Mouse (Mus musculus): ENCODE results near the gene Olfr544. TPM values are rescaled to one million over a fixed set of nuclear protein-coding genes. Genes with fewer than 3 reads are reported as not detected.

Gene Olfr544
- polyA plus RNA-seq, 1 experiment, result not detected

DNA sequence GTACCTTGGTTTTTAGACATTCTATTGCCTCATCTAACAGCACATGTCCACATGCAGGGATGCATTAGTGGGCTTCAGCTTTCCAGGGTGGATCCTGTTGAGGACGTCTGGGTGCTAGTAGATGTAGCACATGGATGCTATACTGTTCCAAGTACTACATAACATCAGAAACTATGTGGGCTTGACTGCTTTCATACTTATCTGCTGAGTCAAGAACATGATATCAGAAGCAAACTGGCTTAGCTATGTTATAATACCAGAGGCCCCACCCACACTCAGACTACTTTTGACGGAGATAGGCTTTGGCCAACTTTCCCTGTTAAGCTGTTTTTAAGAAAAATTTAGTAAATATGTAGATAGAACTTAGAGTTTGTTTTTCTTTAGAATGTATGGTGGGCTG, 43.8 kb downstream of the Olfr544 start:
- Histone ChIP-seq H3K27ac (ENCODE audit: control insufficient read depth, insufficient read depth, low read depth, low read length) (no peak overlapping the region), H3K36me3 (ENCODE audit: control insufficient read depth, insufficient read depth, low read length) (peaks cover 1% of the 10 kb centered on the region; the same call in 1 of the 2 replicates), H3K4me3 (ENCODE audit: control insufficient read depth, low read depth, low read length) (no peak overlapping the region), H3K27me3 (ENCODE audit: control insufficient read depth, insufficient read depth, low read length) (no peaks in the 10 kb centered on the region), H3K4me1 (ENCODE audit: control insufficient read depth, insufficient read depth, low read length) (peaks cover 2% of the 10 kb centered on the region; the same call in 1 of the 2 replicates)
- TF ChIP-seq POLR2A (IDR thresholded peaks at IDR 0.05; ENCODE audit: control insufficient read depth, low read depth, low read length), result no peak
- TF ChIP-seq CTCF (IDR thresholded peaks at IDR 0.05; ENCODE audit: control insufficient read depth, insufficient read depth, insufficient replicate concordance, low read depth, low read length), result no peak

DNA sequence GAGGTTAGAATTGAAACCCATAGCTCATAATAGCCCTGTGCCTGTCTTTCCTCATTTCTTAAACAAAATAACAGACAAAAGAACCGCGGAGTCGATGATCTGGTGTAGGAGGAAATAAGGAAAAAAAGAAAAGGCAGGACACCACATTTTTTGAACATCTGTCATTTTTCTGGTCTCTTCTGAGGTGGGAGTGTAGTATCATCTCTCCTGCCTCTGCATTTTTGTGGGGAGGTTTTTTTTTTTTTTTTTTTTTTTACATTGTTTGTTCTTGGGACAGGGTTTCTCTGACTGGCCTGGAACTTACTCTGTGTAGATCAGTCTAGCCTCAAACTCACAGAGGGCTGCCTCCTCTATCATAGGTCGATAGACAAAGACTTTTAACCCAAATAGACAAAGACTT, 45.7 kb downstream of the Olfr544 start:
- Histone ChIP-seq H3K27me3 (ENCODE audit: control insufficient read depth, insufficient read depth, low read length) (no peaks in the 10 kb centered on the region), H3K4me3 (ENCODE audit: control insufficient read depth, low read depth, low read length) (peak overlapping the region; percentile 92), H3K36me3 (ENCODE audit: control insufficient read depth, insufficient read depth, low read length) (no peaks in the 10 kb centered on the region; the same call in 1 of the 2 replicates), H3K27ac (ENCODE audit: control insufficient read depth, insufficient read depth, low read depth, low read length) (peak overlapping the region; percentile 76; the same call in 1 of the 2 replicates), H3K4me1 (ENCODE audit: control insufficient read depth, insufficient read depth, low read length) (peaks cover 2% of the 10 kb centered on the region; the same call in 1 of the 2 replicates)
- TF ChIP-seq CTCF (IDR thresholded peaks at IDR 0.05; ENCODE audit: control insufficient read depth, insufficient read depth, insufficient replicate concordance, low read depth, low read length) (no peak), POLR2A (IDR thresholded peaks at IDR 0.05; ENCODE audit: control insufficient read depth, low read depth, low read length) (no peak)

DNA sequence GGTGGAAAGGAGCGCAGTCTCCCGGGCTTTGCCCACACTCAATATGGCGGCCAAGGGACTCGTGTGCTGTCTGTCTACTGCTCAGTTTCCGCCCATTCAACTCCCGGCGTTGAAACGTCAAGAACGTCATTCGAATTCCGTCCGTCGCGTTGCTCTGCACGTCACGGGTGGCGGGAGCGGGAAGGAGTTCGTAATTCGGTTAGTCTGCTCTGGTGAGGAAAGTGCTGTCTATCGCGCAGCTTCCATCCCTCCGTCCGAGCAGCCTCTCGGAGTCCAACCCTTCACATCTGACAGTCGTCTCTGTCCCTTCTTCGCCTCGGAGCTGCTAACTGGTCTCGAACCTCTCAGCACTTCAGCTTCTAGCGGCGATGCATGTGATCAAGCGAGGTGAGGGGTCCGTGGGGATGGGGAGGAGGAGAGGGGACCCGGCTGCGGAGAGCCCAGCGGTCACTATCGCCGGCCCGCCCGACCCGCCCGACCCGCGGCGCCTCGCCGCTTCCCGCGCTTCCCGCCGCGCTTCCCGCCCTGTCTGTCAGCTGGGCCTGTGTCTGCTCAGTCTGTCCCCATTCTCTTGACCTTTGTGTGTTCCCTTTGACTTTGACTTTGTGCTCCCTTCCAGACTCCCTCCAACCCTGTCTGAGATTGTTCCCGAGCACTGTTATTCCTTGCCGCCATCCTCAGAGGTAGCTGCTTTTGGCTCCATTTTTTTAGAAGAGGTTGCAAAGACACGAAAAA, 46.3 kb downstream of the Olfr544 start, which contains the start of gene Rrm1:
Gene Rrm1 (plus strand): TSS at position 39 of the 735 bp plus-strand sequence.
- no peaks in the 10 kb centered on the region for H3K36me3 ChIP-seq (ENCODE audit: control insufficient read depth, insufficient read depth, low read length)
- peak; percentile 94 for TF ChIP-seq POLR2A (IDR thresholded peaks at IDR 0.05; ENCODE audit: control insufficient read depth, low read depth, low read length)
- TF ChIP-seq CTCF (IDR thresholded peaks at IDR 0.05; ENCODE audit: control insufficient read depth, insufficient read depth, insufficient replicate concordance, low read depth, low read length), result peak; percentile 7; the same call in 1 of the 2 replicates
- H3K4me1 ChIP-seq (ENCODE audit: control insufficient read depth, insufficient read depth, low read length), result peaks cover 2% of the 10 kb centered on the region; the same call in 1 of the 2 replicates
- no peaks in the 10 kb centered on the region for H3K27me3 ChIP-seq (ENCODE audit: control insufficient read depth, insufficient read depth, low read length)
- peak within 1 kb of the TSS; percentile 80 for H3K27ac ChIP-seq (ENCODE audit: control insufficient read depth, insufficient read depth, low read depth, low read length)
- H3K4me3 ChIP-seq (ENCODE audit: control insufficient read depth, low read depth, low read length), result peak within 1 kb of the TSS; percentile 92

DNA sequence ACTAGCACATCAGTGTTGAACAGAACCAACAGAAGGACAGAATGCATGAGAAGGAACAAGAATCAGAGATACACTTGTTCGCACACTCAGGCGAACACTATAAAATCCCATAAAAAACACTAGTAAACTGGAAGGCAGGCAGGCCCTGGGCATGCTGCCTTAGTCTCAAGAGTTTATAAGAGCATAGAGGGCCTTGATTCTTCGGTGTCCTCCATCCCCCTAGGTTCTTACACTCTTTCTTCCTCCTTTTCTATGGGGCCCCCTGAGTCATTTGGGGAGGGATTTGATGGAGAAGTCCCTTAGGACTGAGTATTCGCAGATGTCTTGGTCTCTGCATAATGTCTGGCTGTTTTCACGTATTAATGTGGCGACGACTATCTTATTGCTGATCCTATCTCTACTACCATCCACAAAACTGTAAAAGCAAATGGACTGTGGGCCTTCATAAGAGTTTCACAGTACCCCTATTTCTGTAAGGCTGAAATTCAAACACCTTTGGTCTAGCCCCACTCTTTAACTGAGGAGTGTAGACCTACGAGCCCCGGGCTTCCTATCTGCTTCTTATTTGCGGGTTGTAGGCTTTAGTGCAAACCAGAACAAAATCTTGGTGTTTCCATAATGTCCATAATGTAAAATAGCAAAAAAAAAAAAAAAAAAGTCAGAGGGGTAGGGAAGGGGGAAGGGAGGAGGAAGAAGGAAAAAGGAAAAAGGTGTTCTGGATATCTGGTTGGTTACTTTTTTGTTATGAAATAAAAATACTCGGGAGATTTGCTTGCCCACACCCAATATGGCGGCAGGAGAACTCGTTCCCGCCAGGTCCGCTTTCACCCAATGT, 47.1 kb downstream of the Olfr544 start:
- no peaks in the 10 kb centered on the region for H3K27me3 ChIP-seq (ENCODE audit: control insufficient read depth, insufficient read depth, low read length)
- peak overlapping the region; percentile 92 for H3K4me3 ChIP-seq (ENCODE audit: control insufficient read depth, low read depth, low read length)
- H3K36me3 ChIP-seq (ENCODE audit: control insufficient read depth, insufficient read depth, low read length), result no peaks in the 10 kb centered on the region
- TF ChIP-seq POLR2A (IDR thresholded peaks at IDR 0.05; ENCODE audit: control insufficient read depth, low read depth, low read length) (no peak), CTCF (IDR thresholded peaks at IDR 0.05; ENCODE audit: control insufficient read depth, insufficient read depth, insufficient replicate concordance, low read depth, low read length) (no peak)
- peak overlapping the region; percentile 59 for H3K27ac ChIP-seq (ENCODE audit: control insufficient read depth, insufficient read depth, low read depth, low read length)
- peaks cover 2% of the 10 kb centered on the region; the same call in 1 of the 2 replicates for H3K4me1 ChIP-seq (ENCODE audit: control insufficient read depth, insufficient read depth, low read length)

DNA sequence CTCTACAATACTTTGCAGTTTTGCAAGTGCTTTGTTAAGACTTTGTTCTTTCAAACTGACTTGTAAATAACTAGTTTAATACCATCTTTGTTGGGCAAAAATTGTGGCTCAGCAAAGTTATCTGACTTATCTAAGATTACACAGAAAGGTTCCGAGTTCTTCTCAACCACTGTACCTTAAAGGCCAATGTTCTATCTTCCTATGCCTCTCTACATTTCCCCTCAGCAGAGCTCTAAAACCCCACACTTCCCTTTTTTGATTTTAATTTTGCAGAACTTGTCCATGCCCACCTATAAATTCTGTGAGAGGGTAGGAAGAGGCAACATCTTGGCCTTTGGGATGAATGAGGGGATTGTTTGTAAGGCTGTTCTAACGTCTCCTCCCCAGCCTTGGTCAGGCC, 53.8 kb downstream of the Olfr544 start:
- Histone ChIP-seq H3K27me3 (ENCODE audit: control insufficient read depth, insufficient read depth, low read length) (no peaks in the 10 kb centered on the region), H3K4me3 (ENCODE audit: control insufficient read depth, low read depth, low read length) (no peak overlapping the region), H3K4me1 (ENCODE audit: control insufficient read depth, insufficient read depth, low read length) (no peaks in the 10 kb centered on the region), H3K27ac (ENCODE audit: control insufficient read depth, insufficient read depth, low read depth, low read length) (no peak overlapping the region), H3K36me3 (ENCODE audit: control insufficient read depth, insufficient read depth, low read length) (no peaks in the 10 kb centered on the region; the same call in 1 of the 2 replicates)
- no peak for TF ChIP-seq CTCF (IDR thresholded peaks at IDR 0.05; ENCODE audit: control insufficient read depth, insufficient read depth, insufficient replicate concordance, low read depth, low read length)
- TF ChIP-seq POLR2A (IDR thresholded peaks at IDR 0.05; ENCODE audit: control insufficient read depth, low read depth, low read length), result no peak

Other genes with a start within 250 kb of the Olfr544 start
- 11.2 and 13.2 TPM in 2 replicates for gene Rhog, start 232.3 kb downstream of the Olfr544 start, polyA plus RNA-seq (2012; rRNA removed)
- gene Stim1, start 220.5 kb downstream of the Olfr544 start, polyA plus RNA-seq (2012; rRNA removed), result 127 and 130 TPM in 2 replicates
- gene Rrm1, start 46.6 kb downstream of the Olfr544 start, polyA plus RNA-seq (2012; rRNA removed), result 18.8 and 27.6 TPM in 2 replicates
- 0.12 TPM in 1 of 2 replicates, not detected in the other for gene Olfr543, start 6.6 kb downstream of the Olfr544 start, polyA plus RNA-seq (2012; rRNA removed)
- not detected in 2 replicates for gene Olfr545, start 11.3 kb upstream of the Olfr544 start, polyA plus RNA-seq (2012; rRNA removed)
- gene Olfr547, start 46.4 kb upstream of the Olfr544 start, polyA plus RNA-seq (2012; rRNA removed), result not detected in 2 replicates
- not detected in 2 replicates for gene Olfr548-ps1, start 52.6 kb upstream of the Olfr544 start, polyA plus RNA-seq (2012; rRNA removed)
- gene Olfr549, start 61.6 kb upstream of the Olfr544 start, polyA plus RNA-seq (2012; rRNA removed), result not detected in 2 replicates
- gene Trim21, start 77.2 kb upstream of the Olfr544 start, polyA plus RNA-seq (2012; rRNA removed), result 0.54 and 0.59 TPM in 2 replicates
- not detected in 2 replicates for gene Olfr550, start 83.1 kb upstream of the Olfr544 start, polyA plus RNA-seq (2012; rRNA removed)
- gene Olfr551, start 103.6 kb upstream of the Olfr544 start, polyA plus RNA-seq (2012; rRNA removed), result not detected in 2 replicates
- not detected in 2 replicates for gene Olfr552, start 109.5 kb upstream of the Olfr544 start, polyA plus RNA-seq (2012; rRNA removed)
- not detected in 2 replicates for gene Olfr553, start 129.9 kb upstream of the Olfr544 start, polyA plus RNA-seq (2012; rRNA removed)
- 0.14 and 0.26 TPM in 2 replicates for gene Olfr554, start 150.1 kb upstream of the Olfr544 start, polyA plus RNA-seq (2012; rRNA removed)
- not detected in 2 replicates for gene Olfr555, start 170.5 kb upstream of the Olfr544 start, polyA plus RNA-seq (2012; rRNA removed)
- not detected in 2 replicates for gene Olfr556, start 176.6 kb upstream of the Olfr544 start, polyA plus RNA-seq (2012; rRNA removed)
- gene Trim68, start 199.0 kb upstream of the Olfr544 start, polyA plus RNA-seq (2012; rRNA removed), result 6.0 and 8.3 TPM in 2 replicates
- 0.10 TPM in 1 of 2 replicates, not detected in the other for gene Olfr557, start 207.6 kb upstream of the Olfr544 start, polyA plus RNA-seq (2012; rRNA removed)
- gene Olfr558, start 213.9 kb upstream of the Olfr544 start, polyA plus RNA-seq (2012; rRNA removed), result 0.19 and 0.25 TPM in 2 replicates
- 0.25 and 0.47 TPM in 2 replicates for gene Olfr33, start 230.8 kb upstream of the Olfr544 start, polyA plus RNA-seq (2012; rRNA removed)
- gene Olfr559, start 239.2 kb upstream of the Olfr544 start, polyA plus RNA-seq (2012; rRNA removed), result not detected in 2 replicates

Data from testis, adult 2 months (tissue).